Mouse (Mus musculus) heart, postnatal 0 days (tissue): ENCODE measurements around the gene Olfr876.

Source experiments
- CTCF ChIP-seq: IDR thresholded peaks from 2 replicates; pipeline ENCODE4 v1.5.1; 2016; ENCODE audit warnings: antibody characterized with exemption, control low read depth, low read depth
- EP300 ChIP-seq: IDR thresholded peaks from 2 replicates; pipeline ENCODE4 v1.6.1; 2016; ENCODE audit warnings: antibody characterized with exemption, low read depth

DNA sequence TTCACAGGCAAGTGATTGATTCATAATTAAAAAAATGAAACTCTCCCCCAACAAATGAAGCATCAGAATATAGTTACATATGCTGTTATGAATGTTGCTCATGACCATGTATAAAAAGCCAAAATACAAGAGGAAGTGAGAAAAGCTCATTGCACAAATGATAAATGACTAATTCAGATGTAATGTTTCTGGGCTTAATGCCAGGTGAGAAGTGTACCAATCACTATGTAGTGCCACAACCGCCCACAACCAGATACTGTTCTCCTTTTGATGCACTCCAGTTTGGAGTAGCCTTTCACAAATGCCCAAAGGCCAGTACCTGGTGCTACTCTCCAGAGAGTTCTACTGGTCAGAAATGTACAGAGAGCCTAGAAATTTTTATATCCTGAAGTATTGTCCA, 30.5 kb downstream of the Olfr876 start:
- TF ChIP-seq CTCF, result no peak
- TF ChIP-seq EP300, result no peak
